Mouse (Mus musculus): Measurements from ENCODE around the gene St6gal1.

The St6gal1 gene

DNA sequence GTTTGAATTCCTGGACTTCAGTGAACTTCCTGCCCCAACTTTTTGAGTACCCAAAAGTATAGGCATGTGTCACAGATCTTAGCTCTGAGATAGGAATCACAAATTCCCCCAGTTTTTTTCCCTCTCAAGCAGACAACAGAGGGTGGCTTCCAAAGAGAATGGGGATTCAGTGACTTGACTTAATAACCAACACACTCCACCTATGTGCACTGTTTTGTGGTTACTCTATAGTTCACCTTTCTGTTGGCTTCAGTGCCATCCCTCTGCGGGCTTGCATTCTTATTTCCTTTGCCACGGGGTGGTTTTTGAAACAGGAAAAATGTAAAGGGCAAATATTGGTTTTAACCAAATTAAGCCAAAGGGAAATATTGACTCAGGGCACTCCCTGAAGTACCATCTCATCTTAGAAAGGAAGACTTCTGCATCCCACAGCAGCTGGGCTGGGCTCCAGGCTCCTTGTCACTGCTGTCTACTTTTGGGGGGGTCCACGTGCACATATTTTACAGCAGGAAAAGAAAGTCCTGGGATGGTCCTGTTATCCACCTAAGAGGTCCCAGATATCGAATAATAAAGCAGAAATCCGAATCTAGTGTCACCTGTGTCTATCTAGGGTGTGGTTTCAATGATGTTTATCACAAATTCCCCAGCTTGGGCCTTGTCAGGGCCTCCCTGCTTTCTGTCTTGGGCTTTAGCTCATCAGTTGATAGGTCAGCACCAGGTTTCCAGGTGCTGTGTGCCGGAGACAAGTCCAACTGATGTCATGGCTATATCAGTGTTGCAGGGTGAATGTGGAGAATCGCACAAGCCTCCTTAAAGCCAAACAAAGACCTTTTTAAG lies 75.6 kb downstream of the St6gal1 start:
- DNase-seq (ENCODE audit: low spot score in 2 of 2): no peak

DNA sequence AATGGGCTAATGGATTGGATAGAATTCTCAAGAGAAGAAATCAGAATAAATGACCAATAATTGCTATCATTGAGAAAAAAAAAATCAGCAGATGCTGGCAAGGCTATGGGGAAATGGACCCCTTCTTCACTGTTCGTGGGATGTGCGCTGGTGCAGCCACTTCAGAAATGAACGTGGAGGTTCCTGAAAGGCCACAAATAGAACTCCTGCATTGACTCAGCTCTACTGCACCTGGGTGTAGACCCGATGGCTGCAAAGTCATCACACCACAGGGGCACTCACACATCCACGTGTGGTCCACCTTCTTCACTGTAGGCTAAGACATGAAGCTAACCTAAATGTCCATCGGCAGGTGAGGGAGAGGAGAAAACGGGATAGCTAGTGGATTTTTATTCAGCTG lies 77.2 kb downstream of the St6gal1 start:
- no peak for DNase-seq (ENCODE audit: low spot score in 2 of 2)

DNA sequence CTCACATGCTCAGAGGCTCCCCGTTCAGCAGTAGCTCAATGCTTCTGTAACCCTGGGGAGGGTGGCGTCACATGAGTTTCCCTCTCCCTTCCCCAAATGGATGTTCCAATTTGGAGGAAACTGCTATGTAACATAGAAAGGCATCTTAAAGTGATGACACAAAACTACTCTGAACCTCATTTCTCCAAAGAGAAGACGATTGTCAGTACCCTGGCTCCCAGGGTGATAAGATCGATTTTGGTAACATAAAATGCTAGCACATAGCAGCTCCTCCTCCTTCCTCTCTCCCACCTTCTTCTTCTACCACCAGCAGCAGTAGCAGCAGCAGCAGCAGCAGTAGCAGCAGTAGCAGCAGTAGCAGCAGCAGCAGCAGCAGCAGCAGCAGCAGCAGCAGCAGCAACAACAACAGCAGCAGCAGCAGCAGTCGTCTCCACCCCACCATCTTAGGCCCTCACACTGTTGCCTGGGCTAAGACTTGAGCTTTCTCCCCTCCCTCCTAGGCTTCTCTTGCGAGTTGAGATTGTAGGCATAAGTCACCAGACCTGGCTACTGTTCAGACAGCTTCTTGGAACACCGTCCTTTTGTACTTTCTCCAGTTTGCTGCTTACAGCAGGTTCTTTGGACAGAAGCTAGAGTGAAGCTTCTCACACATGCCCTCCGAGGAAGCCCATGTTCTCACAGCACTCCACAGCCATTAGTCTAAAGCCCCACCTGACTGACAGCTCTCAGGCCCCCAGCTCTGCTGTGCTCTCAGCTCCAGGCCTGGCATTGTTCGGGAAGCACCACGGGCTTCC lies 81.5 kb downstream of the St6gal1 start:
- no peak for DNase-seq (ENCODE audit: low spot score in 2 of 2)

DNA sequence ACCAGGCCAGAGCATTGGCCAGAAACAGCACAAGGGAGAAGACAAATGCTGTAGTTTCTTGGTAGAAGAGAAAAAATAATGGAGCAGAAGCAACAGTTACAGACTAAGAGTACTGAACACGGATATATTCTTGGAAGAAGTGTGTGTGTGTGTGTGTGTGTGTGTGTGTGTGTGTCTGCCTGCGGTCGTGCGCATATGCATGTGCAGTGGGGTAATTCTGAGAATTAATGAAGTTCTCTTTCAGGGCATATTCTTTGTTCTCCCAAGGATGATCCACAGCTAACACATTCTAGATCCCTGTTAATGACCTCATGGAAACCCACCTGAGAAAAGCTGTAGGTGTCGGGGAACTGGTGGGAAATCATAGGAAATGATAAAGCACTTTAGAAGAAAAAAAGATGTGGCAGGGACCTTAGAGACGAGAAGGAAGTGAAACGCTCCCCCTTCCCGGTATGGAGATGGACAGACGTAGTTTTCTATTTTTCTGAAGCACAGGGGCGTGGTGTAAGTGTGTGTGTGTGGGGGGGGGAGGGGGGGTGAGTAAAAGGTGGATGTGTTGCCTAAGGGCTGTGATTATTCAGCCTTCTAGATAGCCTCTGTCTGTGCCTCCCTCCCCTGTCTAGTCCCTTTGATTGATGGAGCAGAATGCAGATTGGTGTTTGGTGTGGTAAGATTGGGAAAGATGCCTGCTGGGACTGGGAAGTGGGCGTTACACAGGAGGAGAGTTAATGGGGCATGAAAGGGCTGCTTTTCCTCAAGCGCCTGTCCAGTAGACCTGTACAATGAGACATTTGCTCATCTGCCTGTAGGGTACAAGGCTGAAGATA lies 82.8 kb downstream of the St6gal1 start:
- DNase-seq (ENCODE audit: low spot score in 2 of 2): no peak

DNA sequence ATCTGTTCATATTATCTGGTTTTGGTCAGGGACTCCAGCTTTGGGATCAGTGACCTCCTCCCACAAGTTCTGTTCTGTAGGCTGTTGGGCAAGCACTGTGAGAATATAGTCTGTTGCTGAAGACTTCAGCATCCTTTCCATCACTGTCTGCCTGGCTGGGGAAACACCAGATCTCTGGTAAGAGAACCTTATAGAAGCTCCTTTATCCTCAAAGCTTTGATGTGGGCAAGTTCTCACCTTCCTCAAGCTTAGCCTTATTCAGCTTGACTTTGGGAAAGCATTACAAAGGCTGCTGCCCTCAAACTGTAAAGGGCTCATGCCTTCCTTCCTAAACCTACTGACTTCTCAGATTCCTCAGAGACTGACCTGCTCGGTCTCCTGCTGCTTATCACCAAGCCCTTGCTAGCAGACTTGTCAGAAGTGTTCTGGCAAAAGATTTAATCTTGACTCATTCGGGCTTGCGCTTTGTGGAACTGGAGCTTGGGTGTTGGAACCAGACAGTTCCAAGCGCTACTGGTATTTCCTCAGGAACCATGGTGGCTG lies 83.5 kb downstream of the St6gal1 start:
- DNase-seq (ENCODE audit: low spot score in 2 of 2): no peak

DNA sequence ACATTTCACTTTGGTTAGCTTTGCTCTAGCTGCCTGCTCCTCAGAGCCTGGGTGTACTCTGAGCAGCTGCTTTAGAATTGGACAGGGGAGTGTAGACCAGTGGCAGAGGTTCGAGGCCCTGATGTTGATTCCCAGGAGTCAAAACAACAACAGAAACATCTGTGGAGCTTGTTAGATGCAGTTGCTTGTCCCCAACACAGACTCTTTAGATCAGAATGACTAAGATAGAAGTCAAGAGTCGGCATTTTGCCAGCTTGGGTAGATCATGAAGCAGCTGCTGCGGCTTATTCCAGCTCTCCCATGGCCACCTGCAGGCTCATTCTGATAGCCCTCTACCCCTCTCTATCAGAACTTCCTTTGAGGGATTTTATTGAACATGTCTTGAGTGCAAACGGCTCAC lies 84.5 kb downstream of the St6gal1 start:
- DNase-seq (ENCODE audit: low spot score in 2 of 2): no peak

DNA sequence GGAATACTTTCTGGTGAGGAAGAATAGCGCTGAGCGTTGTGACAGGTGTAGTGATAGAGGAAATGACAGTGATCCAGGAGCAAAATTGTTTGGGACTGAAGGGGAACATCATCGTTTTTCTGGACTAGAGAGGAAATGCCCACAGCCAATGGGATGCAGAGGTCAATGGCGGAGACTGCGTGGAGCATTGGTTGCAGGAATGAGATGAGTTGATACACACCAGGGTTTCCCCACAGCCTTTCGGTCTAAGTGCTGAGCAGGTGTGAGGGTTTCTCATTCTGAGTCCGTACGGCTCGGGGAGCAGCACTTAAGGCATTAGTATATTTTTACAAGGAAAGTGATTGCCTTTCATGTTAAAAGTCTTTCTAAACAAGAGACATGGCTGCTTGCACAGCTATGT lies 88.1 kb downstream of the St6gal1 start:
- no peak for DNase-seq (ENCODE audit: low spot score in 2 of 2)

DNA sequence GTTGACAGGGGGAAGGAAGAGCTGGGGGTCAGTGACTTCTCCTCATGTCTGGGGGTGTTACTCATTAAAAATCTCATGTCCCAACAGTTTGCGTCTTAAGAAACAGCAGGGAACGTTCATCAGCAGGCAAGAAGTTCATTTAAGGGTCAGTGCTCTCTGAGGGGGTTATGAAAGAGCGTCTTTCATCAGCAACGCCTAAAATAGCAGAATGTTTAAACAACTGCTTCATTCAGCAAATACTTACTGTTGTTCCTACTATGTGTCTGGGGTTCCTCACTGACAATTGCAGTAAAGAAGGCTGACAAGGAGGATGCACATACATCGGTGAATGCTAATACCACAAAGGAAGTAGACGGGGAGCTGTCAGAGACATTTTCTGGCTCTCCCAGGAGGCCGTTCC lies 90.2 kb downstream of the St6gal1 start:
- no peak for DNase-seq (ENCODE audit: low spot score in 2 of 2)

DNA sequence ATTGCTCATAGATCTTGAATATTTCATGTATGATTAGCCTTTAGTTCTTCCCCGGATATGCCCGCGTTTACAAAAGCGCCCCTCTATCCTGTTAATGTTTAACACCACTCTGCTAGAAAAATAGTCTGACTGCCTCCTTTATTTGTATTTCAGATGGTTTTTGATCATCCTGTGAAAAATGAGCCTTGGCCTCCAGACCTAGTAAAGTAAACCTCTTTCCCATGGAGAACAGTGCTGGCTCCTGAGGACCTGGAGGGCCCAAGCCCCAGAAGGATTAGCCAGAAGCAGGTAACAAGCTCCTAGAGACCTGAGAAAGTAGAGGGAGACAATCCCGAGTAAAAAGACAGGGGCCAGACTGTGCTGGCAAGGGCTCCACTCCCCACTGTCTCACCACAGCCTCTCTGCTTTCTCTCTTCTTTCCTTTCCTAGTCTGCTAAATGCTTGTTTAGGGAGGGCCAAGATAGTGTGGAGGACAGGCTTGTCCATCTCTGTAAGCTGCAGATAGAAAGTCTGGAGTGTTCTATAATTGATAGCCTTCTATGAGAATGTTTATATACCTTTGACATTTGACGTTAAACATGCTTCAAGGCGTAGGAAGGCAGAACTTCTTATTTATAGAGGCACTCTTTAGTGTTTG lies 93.0 kb downstream of the St6gal1 start:
- DNase-seq (ENCODE audit: low spot score in 2 of 2): no peak

DNA sequence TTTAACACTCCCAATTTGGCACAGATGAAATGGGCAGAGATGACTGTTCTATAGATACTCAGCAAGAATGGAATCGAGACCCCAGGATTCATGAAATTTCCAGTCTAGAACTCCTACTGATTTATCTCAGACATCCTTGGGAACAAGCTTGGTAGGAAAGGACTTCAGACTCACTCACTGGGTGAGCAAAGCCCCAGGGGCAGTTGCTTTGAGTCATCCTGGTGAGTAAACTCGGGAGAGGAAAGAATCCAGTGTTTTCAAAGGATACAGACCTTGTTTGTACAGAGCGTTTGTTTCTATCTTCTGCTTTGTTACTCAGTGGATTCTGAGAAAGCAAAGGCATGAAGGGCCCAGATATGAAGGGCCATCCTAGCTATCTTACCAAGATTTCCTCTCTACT lies 95.5 kb downstream of the St6gal1 start:
- DNase-seq (ENCODE audit: low spot score in 2 of 2): no peak

DNA sequence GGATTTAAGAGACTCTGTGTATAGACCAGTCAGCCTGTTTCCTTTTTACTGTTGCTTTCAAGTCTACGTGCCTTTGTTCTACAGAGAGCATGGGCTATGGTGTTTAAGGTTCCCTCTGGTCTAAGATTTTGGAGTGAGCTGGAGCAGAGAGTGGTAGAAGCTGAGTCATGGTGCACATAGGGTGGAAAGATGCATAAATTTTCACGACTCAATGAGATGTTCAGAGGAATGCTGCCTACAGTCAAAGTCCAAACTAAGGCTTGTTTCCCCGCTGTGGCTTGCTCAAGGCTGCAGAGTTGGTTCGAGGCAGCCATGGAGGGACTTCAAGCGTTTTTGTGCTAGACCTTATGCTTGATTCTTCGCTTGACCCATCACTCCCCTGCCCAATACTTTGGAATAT lies 96.0 kb downstream of the St6gal1 start:
- DNase-seq (ENCODE audit: low spot score in 2 of 2): no peak

DNA sequence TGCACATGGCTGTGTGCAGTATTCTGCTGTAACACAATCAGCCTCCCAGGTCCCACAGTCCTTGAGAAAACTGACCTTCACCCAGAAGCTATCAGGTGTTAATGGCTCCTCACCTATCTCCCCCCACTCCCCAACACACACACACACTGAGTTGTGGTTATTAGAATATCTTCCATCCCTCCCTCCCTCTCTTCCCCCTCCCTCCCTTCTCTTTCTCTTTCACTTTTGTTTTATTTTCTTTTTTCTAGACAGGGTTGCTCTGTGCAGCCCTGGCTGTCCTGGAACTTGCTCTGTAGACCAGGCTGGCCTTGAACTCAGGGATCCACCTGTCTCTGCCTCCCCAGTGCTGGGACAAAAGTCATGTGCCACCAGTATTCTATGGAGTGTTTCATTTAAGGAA lies 97.9 kb downstream of the St6gal1 start:
- DNase-seq (ENCODE audit: low spot score in 2 of 2): no peak

DNA sequence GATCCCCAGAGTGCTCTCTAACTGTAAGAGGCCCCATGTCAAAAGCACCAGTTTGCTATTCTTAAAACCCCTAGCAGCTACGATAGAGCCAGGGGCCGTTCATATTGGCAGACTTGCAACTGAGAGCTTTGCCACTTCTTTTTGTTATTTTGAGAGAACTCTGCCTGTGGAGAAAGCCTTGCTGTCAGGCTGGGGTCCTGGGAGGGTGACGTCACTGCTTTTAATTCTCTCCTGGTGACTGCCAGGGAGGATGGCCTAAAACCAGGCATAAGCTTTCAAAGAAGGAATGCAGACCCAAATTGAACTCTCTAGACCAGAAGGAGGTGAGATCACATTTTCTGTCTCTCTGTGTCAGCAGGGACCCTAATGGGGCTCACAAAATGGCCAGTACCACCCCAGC lies 99.4 kb downstream of the St6gal1 start:
- no peak for DNase-seq (ENCODE audit: low spot score in 2 of 2)

DNA sequence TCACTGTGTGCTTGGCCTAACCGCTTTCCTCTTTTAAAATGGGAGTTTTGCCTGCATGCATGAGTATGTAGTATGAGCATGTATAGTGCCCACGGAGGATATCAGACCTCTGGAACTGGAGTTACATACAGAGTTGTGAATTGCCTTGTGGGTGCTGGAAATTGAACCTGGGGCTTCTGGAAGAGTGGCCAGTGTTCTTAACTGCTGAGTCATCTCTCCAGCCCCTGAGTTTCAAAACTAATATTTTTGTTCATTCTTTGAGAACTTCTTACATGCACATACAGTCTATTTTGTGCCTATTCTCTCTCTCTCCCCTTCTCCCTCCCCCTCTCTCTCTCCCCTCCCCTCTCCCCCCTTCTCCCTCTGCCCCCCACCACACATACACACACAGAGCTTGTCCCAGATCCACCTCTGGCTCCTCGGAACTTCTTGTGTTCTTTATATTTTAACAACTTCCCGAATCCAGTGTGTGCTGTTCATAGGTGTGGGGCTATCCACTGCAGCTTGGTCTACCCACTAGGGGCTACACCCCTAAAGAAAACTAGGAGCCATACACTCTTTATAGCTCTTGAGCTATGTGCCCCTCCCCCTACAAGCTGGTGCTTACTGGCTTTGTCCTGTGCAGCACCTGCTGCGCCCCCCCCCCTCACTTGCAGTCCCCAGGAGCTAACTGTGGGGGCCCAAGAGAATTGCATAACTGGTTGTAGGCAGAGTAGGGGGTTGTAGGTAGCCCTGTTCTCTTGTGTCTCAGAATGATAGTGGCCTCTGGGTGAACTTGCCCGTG lies 100.5 kb downstream of the St6gal1 start:
- no peak for DNase-seq (ENCODE audit: low spot score in 2 of 2)

DNA sequence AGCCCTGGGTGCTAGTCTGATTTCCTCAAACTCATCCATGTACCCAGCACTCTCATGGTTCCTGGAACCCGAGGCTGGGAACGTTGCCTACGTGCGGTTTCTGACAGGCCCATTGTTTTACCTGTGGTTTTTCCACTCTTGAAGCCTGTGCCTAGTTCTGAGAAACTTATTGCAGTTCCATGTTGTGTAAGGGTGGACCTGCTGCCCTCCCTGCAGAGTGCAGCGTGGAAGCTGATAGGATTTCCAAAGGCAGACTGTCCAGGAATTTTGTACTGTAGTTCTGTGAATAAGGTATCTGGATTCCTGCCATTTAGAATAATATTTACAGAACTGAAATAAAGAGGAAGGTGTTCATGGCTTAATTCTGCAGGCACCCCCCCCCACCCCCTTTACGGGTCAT lies 102.1 kb downstream of the St6gal1 start:
- no peak for DNase-seq (ENCODE audit: low spot score in 2 of 2)

DNA sequence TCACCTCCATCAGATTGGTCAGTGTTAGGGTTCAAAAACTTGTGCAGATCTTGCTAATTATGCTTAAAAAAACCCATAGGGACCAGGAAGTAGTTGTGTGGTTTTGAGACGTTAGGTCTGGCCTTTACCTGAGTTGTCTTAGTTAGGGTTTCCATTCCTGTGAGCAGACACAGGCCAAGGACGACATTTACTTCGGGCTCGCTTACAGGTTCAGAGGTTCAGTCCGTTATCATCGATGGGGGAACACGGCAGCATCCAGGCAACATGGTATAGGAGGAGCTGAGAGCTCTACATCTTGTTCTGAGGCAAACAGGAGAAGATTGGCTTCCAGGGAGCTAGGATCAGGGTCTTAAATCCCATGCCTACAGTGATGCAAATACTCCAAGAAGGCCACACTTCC lies 102.7 kb downstream of the St6gal1 start:
- DNase-seq (ENCODE audit: low spot score in 2 of 2): no peak

DNA sequence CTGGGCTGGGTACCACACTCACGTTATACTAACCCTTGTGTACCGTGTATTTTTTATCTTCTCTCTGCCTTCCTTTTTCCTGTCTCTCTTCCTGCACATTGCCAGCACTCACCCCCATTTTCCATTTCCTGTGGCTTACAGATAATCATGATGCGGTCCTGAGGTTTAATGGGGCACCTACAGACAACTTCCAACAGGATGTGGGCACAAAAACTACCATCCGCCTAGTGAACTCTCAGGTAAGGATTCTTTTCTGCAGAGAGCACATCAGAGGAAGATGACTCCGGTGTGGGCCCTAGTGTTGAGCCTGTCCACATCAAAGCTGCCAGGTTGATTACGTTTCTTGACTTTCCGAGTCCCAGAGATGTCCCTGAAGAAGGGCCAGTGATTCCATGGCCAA lies 103.7 kb downstream of the St6gal1 start:
- no peak for DNase-seq (ENCODE audit: low spot score in 2 of 2)

DNA sequence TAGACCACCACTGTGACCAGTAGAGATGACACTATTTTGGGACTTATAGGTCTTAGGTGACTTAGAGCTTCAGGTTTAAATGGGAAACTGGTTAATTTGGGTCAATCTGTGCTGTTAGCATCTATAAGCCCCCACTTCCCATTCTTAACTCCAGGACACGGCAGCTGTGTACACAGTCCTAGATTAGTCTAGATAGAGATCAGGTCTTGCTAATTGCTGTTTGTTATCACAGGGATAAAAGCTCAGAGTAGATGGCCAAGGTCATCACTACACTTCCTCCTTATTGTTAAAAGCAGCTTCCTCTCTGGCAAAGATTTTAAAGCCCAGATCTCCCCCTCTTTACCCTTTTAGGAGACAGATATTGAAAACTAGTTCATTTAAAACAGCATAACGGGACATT lies 107.6 kb downstream of the St6gal1 start:
- DNase-seq (ENCODE audit: low spot score in 2 of 2): no peak

DNA sequence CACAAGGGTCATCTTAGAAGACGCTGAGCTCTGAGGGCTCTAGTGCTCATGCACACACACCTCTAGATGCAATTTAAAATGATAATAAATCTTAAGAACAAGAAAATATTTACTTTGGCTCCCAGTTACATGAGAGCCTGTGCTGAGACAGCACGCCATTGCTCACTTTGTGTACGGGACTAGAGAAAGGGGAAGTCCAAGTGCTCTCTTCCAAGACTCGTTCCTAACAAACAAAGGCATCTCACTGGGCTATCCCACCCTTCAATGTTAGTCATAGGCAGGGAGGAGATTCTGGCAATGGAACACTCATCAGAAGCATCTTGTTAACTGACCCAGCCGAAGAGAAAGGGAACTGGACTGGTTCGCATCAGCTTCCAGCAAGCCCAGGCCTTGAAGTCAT lies 108.1 kb downstream of the St6gal1 start:
- DNase-seq (ENCODE audit: low spot score in 2 of 2): no peak

DNA sequence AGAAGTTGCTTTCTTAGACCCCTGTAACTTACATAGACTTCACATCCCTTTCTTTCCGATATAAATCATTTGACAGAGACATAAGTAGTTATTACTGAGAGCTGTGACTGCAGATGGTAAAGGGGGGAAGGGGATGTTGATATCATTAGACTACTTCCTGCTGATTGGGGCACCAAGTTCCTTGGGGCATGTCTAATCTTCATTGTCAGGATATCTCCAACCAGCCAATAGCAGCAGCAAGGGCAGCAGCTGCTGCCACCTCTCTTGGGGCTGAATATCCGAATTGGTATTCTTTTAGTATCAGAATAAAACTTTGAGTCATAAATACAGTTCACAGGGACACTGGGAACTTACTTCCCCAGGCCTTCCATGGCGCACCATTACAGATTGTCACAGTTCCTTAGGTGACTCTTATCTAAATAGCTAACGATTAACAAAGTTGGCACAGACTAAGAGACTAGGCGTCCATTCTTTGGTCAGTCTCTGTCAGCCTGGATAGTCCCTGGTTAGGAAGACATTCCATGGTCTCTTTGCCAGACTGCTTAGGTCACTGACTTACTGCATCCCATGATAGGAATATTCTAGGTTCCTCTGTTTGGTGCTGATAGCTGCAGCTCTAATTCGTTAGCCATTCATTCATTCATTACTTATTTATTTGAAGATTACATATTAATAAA lies 109.5 kb downstream of the St6gal1 start:
- DNase-seq (ENCODE audit: low spot score in 2 of 2): no peak

All from frontal cortex, postnatal 10 days (tissue).